Mouse (Mus musculus): Measurements from ENCODE around the gene Noto. TPM values are rescaled to one million over a fixed set of nuclear protein-coding genes. Genes with fewer than 3 reads are reported as not detected.

Noto gene
- polyA plus RNA-seq, 1 experiment from 2014 or later: not detected

GRCm38 (mm10) chr6:85388608-85389007 is 35.1 kb upstream of the Noto start:
- peaks cover 5% of the 10 kb centered on the region; the same call in 1 of the 2 replicates for H3K4me1 ChIP-seq (replicated peaks)
- no peak; the same call in 1 of the 2 replicates for ATAC-seq (ENCODE audit: insufficient read depth)
- WGBS (ENCODE audit: insufficient replicate concordance): 14% methylated on average over 5 of the region's 5 CpGs
- H3K9ac ChIP-seq: no peak overlapping the region
- no peaks in the 10 kb centered on the region for H3K9me3 ChIP-seq (replicated peaks)
- H3K36me3 ChIP-seq (replicated peaks): no peaks in the 10 kb centered on the region
- H3K27me3 ChIP-seq: peaks cover 11% of the 10 kb centered on the region; the same call in 1 of the 2 replicates
- H3K4me3 ChIP-seq (replicated peaks): no peak overlapping the region
- H3K27ac ChIP-seq (replicated peaks): no peak overlapping the region
- peak overlapping the region; percentile 27; the same call in 1 of the 2 replicates for H3K4me2 ChIP-seq

GRCm38 (mm10) chr6:85391803-85392202 is 31.9 kb upstream of the Noto start:
- Histone ChIP-seq H3K36me3 (replicated peaks) (no peaks in the 10 kb centered on the region), H3K4me3 (replicated peaks) (no peak overlapping the region), H3K4me2 (no peak overlapping the region), H3K27me3 (peaks cover 8% of the 10 kb centered on the region; the same call in 1 of the 2 replicates), H3K4me1 (replicated peaks) (peaks cover 5% of the 10 kb centered on the region; the same call in 1 of the 2 replicates), H3K9me3 (replicated peaks) (no peaks in the 10 kb centered on the region), H3K9ac (no peak overlapping the region), H3K27ac (replicated peaks) (no peak overlapping the region)
- ATAC-seq (ENCODE audit: insufficient read depth): no peak
- WGBS (ENCODE audit: insufficient replicate concordance): 15% methylated on average over 6 of the region's 7 CpGs

- 59% methylated on average over 2 of the region's 2 CpGs for WGBS (ENCODE audit: insufficient replicate concordance)
- ATAC-seq (ENCODE audit: insufficient read depth): no peak
- Histone ChIP-seq H3K4me1 (replicated peaks) (no peaks in the 10 kb centered on the region), H3K27me3 (0 out of 2 replicates have a peak, but pooled peaks cover 12% of the 10 kb centered on the region), H3K27ac (replicated peaks) (no peak overlapping the region), H3K4me2 (no peak overlapping the region), H3K4me3 (replicated peaks) (no peak overlapping the region), H3K36me3 (replicated peaks) (no peaks in the 10 kb centered on the region), H3K9ac (no peak overlapping the region), H3K9me3 (replicated peaks) (no peaks in the 10 kb centered on the region)
Observed at GRCm38 (mm10) chr6:85395360-85395759, 28.3 kb upstream of the Noto start.

GRCm38 (mm10) chr6:85397165-85397564 is 26.5 kb upstream of the Noto start:
- Histone ChIP-seq H3K4me3 (replicated peaks) (no peak overlapping the region), H3K36me3 (replicated peaks) (no peaks in the 10 kb centered on the region), H3K9ac (no peak overlapping the region), H3K27ac (replicated peaks) (no peak overlapping the region), H3K4me2 (no peak overlapping the region), H3K9me3 (replicated peaks) (no peaks in the 10 kb centered on the region), H3K27me3 (0 out of 2 replicates have a peak, but pooled peaks cover 6% of the 10 kb centered on the region), H3K4me1 (replicated peaks) (no peaks in the 10 kb centered on the region)
- ATAC-seq (ENCODE audit: insufficient read depth): no peak
- WGBS (ENCODE audit: insufficient replicate concordance): 10% methylated on average over 1 of the region's 1 CpGs

GRCm38 (mm10) chr6:85399715-85400114 is 24.0 kb upstream of the Noto start:
- Histone ChIP-seq H3K4me2 (no peak overlapping the region), H3K27me3 (peaks cover 5% of the 10 kb centered on the region; the same call in 1 of the 2 replicates), H3K9ac (no peak overlapping the region), H3K4me1 (replicated peaks) (no peaks in the 10 kb centered on the region), H3K27ac (replicated peaks) (no peak overlapping the region), H3K9me3 (replicated peaks) (no peaks in the 10 kb centered on the region), H3K36me3 (replicated peaks) (no peaks in the 10 kb centered on the region), H3K4me3 (replicated peaks) (no peak overlapping the region)
- ATAC-seq (ENCODE audit: insufficient read depth): no peak
- 21% methylated on average over 5 of the region's 5 CpGs for WGBS (ENCODE audit: insufficient replicate concordance)

GRCm38 (mm10) chr6:85402613-85403012 is 21.1 kb upstream of the Noto start:
- 29% methylated on average over 2 of the region's 2 CpGs for WGBS (ENCODE audit: insufficient replicate concordance)
- H3K27me3 ChIP-seq: peaks cover 24% of the 10 kb centered on the region

GRCm38 (mm10) chr6:85403039-85403438 is 20.6 kb upstream of the Noto start:
- H3K4me1 ChIP-seq (replicated peaks): no peaks in the 10 kb centered on the region

More at GRCm38 (mm10) chr6:85402613-85403012, 21.1 kb upstream of the Noto start:
- H3K9ac ChIP-seq: no peak overlapping the region
- H3K27ac ChIP-seq (replicated peaks): no peak overlapping the region
- no peaks in the 10 kb centered on the region for H3K36me3 ChIP-seq (replicated peaks)
- ATAC-seq (ENCODE audit: insufficient read depth): no peak
- no peaks in the 10 kb centered on the region for H3K4me1 ChIP-seq (replicated peaks)
- H3K4me3 ChIP-seq (replicated peaks): no peak overlapping the region
- H3K4me2 ChIP-seq: no peak overlapping the region
- H3K9me3 ChIP-seq (replicated peaks): no peaks in the 10 kb centered on the region

GRCm38 (mm10) chr6:85409003-85409402 is 14.7 kb upstream of the Noto start:
- H3K4me2 ChIP-seq: no peak overlapping the region
- H3K9me3 ChIP-seq (replicated peaks): no peaks in the 10 kb centered on the region
- no peak overlapping the region for H3K9ac ChIP-seq
- no peak overlapping the region for H3K27ac ChIP-seq (replicated peaks)
- 2% methylated on average over 31 of the region's 31 CpGs for WGBS (ENCODE audit: insufficient replicate concordance)
- H3K4me3 ChIP-seq (replicated peaks): no peak overlapping the region
- H3K27me3 ChIP-seq: peaks cover 52% of the 10 kb centered on the region
- no peaks in the 10 kb centered on the region for H3K36me3 ChIP-seq (replicated peaks)
- ATAC-seq (ENCODE audit: insufficient read depth): no peak
- peaks cover 6% of the 10 kb centered on the region; the same call in 1 of the 2 replicates for H3K4me1 ChIP-seq (replicated peaks)

More at GRCm38 (mm10) chr6:85403039-85403438, 20.6 kb upstream of the Noto start:
- H3K27ac ChIP-seq (replicated peaks): no peak overlapping the region
- no peak overlapping the region for H3K9ac ChIP-seq
- WGBS (ENCODE audit: insufficient replicate concordance): 66% methylated on average over 10 of the region's 10 CpGs
- H3K36me3 ChIP-seq (replicated peaks): no peaks in the 10 kb centered on the region
- no peak for ATAC-seq (ENCODE audit: insufficient read depth)
- no peak overlapping the region for H3K4me3 ChIP-seq (replicated peaks)
- no peaks in the 10 kb centered on the region for H3K9me3 ChIP-seq (replicated peaks)
- H3K4me2 ChIP-seq: no peak overlapping the region
- H3K27me3 ChIP-seq: peaks cover 28% of the 10 kb centered on the region

- H3K4me2 ChIP-seq: no peak overlapping the region
- H3K9ac ChIP-seq: no peak overlapping the region
- H3K27ac ChIP-seq (replicated peaks): no peak overlapping the region
- H3K9me3 ChIP-seq (replicated peaks): no peaks in the 10 kb centered on the region
- no peak overlapping the region for H3K4me3 ChIP-seq (replicated peaks)
- peaks cover 55% of the 10 kb centered on the region for H3K27me3 ChIP-seq
- ATAC-seq (ENCODE audit: insufficient read depth): peak; percentile 25
- peaks cover 6% of the 10 kb centered on the region; the same call in 1 of the 2 replicates for H3K4me1 ChIP-seq (replicated peaks)
- 6% methylated on average over 13 of the region's 13 CpGs for WGBS (ENCODE audit: insufficient replicate concordance)
- no peaks in the 10 kb centered on the region for H3K36me3 ChIP-seq (replicated peaks)
Observed at GRCm38 (mm10) chr6:85410771-85411273, 12.9 kb upstream of the Noto start.

GRCm38 (mm10) chr6:85415829-85416228 is 7.9 kb upstream of the Noto start:
- no peak overlapping the region for H3K9ac ChIP-seq
- H3K9me3 ChIP-seq (replicated peaks): no peaks in the 10 kb centered on the region
- WGBS (ENCODE audit: insufficient replicate concordance): 33% methylated on average over 3 of the region's 3 CpGs
- H3K27me3 ChIP-seq: peaks cover 10% of the 10 kb centered on the region
- no peaks in the 10 kb centered on the region for H3K36me3 ChIP-seq (replicated peaks)
- H3K4me3 ChIP-seq (replicated peaks): no peak overlapping the region
- no peak overlapping the region for H3K27ac ChIP-seq (replicated peaks)
- no peak for ATAC-seq (ENCODE audit: insufficient read depth)
- no peaks in the 10 kb centered on the region for H3K4me1 ChIP-seq (replicated peaks)
- no peak overlapping the region for H3K4me2 ChIP-seq

- peaks cover 35% of the 10 kb centered on the region for H3K27me3 ChIP-seq
- H3K4me1 ChIP-seq (replicated peaks): 0 out of 2 replicates have a peak, but pooled peaks cover 4% of the 10 kb centered on the region
- H3K9ac ChIP-seq: no peak overlapping the region
- H3K9me3 ChIP-seq (replicated peaks): no peaks in the 10 kb centered on the region
- no peak overlapping the region for H3K4me2 ChIP-seq
- ATAC-seq (ENCODE audit: insufficient read depth): no peak
- 62% methylated on average over 2 of the region's 2 CpGs for WGBS (ENCODE audit: insufficient replicate concordance)
- H3K4me3 ChIP-seq (replicated peaks): no peak overlapping the region
- no peaks in the 10 kb centered on the region for H3K36me3 ChIP-seq (replicated peaks)
- H3K27ac ChIP-seq (replicated peaks): no peak overlapping the region
Observed at GRCm38 (mm10) chr6:85419150-85419549, 4.5 kb upstream of the Noto start.
